Mouse (Mus musculus): ENCODE data around the gene Jmjd4. TPM values are rescaled to one million over a fixed set of nuclear protein-coding genes. Genes with fewer than 3 reads are reported as not detected.

Jmjd4 gene
- polyA plus RNA-seq, 1 experiment from 2014 or later: 17.9 TPM

- Histone ChIP-seq H3K9me3 (replicated peaks; ENCODE audit: control insufficient read depth, low read length, poor library complexity, severe bottlenecking) (no peaks in the 10 kb centered on the region), H3K9ac (ENCODE audit: low read depth, low read length) (no peak overlapping the region), H3K4me2 (ENCODE audit: low read length) (no peak overlapping the region), H3K4me1 (ENCODE audit: control insufficient read depth, insufficient read depth, low read length) (peaks cover 2% of the 10 kb centered on the region), H3K27ac (ENCODE audit: low read length) (no peak overlapping the region), H3K36me3 (ENCODE audit: control insufficient read depth, insufficient read depth, low read length) (peaks cover 29% of the 10 kb centered on the region), H3K27me3 (ENCODE audit: control insufficient read depth, insufficient read depth, low read depth, low read length) (no peaks in the 10 kb centered on the region), H3K4me3 (ENCODE audit: low read depth, low read length) (no peak overlapping the region)
- 100% methylated on average over 2 of the region's 2 CpGs for WGBS
- no peak for ATAC-seq
Observed at GRCm38 (mm10) chr11:59456346-59456745, 6.5 kb downstream of the Jmjd4 start.

GRCm38 (mm10) chr11:59456891-59457290 lies 7.0 kb downstream of the Jmjd4 start:
- no peak overlapping the region for H3K9ac ChIP-seq (ENCODE audit: low read depth, low read length)
- H3K4me3 ChIP-seq (ENCODE audit: low read depth, low read length): no peak overlapping the region
- no peak for ATAC-seq
- WGBS: 92% methylated on average over 2 of the region's 2 CpGs
- no peaks in the 10 kb centered on the region for H3K27me3 ChIP-seq (ENCODE audit: control insufficient read depth, insufficient read depth, low read depth, low read length)
- H3K9me3 ChIP-seq (replicated peaks; ENCODE audit: control insufficient read depth, low read length, poor library complexity, severe bottlenecking): no peaks in the 10 kb centered on the region
- peaks cover 31% of the 10 kb centered on the region for H3K36me3 ChIP-seq (ENCODE audit: control insufficient read depth, insufficient read depth, low read length)
- H3K4me2 ChIP-seq (ENCODE audit: low read length): no peak overlapping the region
- H3K27ac ChIP-seq (ENCODE audit: low read length): no peak overlapping the region
- no peaks in the 10 kb centered on the region for H3K4me1 ChIP-seq (ENCODE audit: control insufficient read depth, insufficient read depth, low read length)

DNA sequence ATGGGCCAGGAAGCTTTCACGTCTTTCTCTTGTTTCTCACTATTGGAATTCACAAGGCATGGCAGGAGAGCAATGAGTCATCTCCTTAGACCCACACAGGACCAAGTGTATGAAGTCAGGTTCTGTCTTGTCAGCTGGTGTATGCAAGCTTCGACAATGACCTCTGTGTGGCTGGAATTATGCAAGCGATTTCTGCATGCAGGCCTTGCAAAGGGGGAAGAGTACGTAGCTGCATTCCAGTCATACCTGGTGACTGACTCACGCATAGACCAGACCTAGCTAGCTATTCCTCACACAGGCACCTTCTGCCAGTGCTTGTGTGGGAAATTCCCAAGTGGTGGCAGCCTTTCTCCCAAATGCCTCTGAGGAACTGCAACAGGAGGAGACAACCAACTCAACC lies 9.1 kb downstream of the Jmjd4 start:
- 77% methylated on average over 5 of the region's 5 CpGs for WGBS
- Histone ChIP-seq H3K4me3 (ENCODE audit: low read depth, low read length) (no peak overlapping the region), H3K9me3 (replicated peaks; ENCODE audit: control insufficient read depth, low read length, poor library complexity, severe bottlenecking) (peaks cover 11% of the 10 kb centered on the region; the same call in 1 of the 2 replicates), H3K4me1 (ENCODE audit: control insufficient read depth, insufficient read depth, low read length) (no peaks in the 10 kb centered on the region), H3K36me3 (ENCODE audit: control insufficient read depth, insufficient read depth, low read length) (peaks cover 46% of the 10 kb centered on the region), H3K9ac (ENCODE audit: low read depth, low read length) (no peak overlapping the region), H3K27ac (ENCODE audit: low read length) (no peak overlapping the region), H3K27me3 (ENCODE audit: control insufficient read depth, insufficient read depth, low read depth, low read length) (no peaks in the 10 kb centered on the region), H3K4me2 (ENCODE audit: low read length) (no peak overlapping the region)
- no peak for ATAC-seq

GRCm38 (mm10) chr11:59460459-59460858 lies 10.6 kb downstream of the Jmjd4 start:
- no peak for ATAC-seq
- H3K36me3 ChIP-seq (ENCODE audit: control insufficient read depth, insufficient read depth, low read length): peaks cover 46% of the 10 kb centered on the region
- no peaks in the 10 kb centered on the region for H3K4me1 ChIP-seq (ENCODE audit: control insufficient read depth, insufficient read depth, low read length)
- peaks cover 13% of the 10 kb centered on the region for H3K9me3 ChIP-seq (replicated peaks; ENCODE audit: control insufficient read depth, low read length, poor library complexity, severe bottlenecking)
- H3K27me3 ChIP-seq (ENCODE audit: control insufficient read depth, insufficient read depth, low read depth, low read length): no peaks in the 10 kb centered on the region
- no peak overlapping the region for H3K4me3 ChIP-seq (ENCODE audit: low read depth, low read length)
- no peak overlapping the region for H3K9ac ChIP-seq (ENCODE audit: low read depth, low read length)
- no peak overlapping the region for H3K27ac ChIP-seq (ENCODE audit: low read length)
- 93% methylated on average over 2 of the region's 2 CpGs for WGBS
- H3K4me2 ChIP-seq (ENCODE audit: low read length): no peak overlapping the region

- peak; percentile 88 for ATAC-seq
- H3K9me3 ChIP-seq (replicated peaks; ENCODE audit: control insufficient read depth, low read length, poor library complexity, severe bottlenecking): no peaks in the 10 kb centered on the region
Observed at GRCm38 (mm10) chr11:59471413-59472325, 21.8 kb downstream of the Jmjd4 start.

GRCm38 (mm10) chr11:59472326-59472677 lies 22.5 kb downstream of the Jmjd4 start, which contains the start of gene Zfp867:
Gene Zfp867 (minus strand): TSS chr11:59472474.
- Histone ChIP-seq H3K9ac (ENCODE audit: low read depth, low read length) (peak within 1 kb of the TSS; percentile 97), H3K4me2 (ENCODE audit: low read length) (peak within 1 kb of the TSS; percentile 72), H3K36me3 (ENCODE audit: control insufficient read depth, insufficient read depth, low read length) (no peaks in the 10 kb centered on the region), H3K9me3 (replicated peaks; ENCODE audit: control insufficient read depth, low read length, poor library complexity, severe bottlenecking) (no peaks in the 10 kb centered on the region), H3K4me3 (ENCODE audit: low read depth, low read length) (peak within 1 kb of the TSS; percentile 91), H3K27ac (ENCODE audit: low read length) (peak within 1 kb of the TSS; percentile 87), H3K4me1 (ENCODE audit: control insufficient read depth, insufficient read depth, low read length) (peaks cover 7% of the 10 kb centered on the region; the same call in 1 of the 2 replicates), H3K27me3 (ENCODE audit: control insufficient read depth, insufficient read depth, low read depth, low read length) (no peaks in the 10 kb centered on the region)
- ATAC-seq: peak; percentile 95
- under 1% methylated on average over 19 of the region's 19 CpGs for WGBS

More at GRCm38 (mm10) chr11:59471413-59472325, 21.8 kb downstream of the Jmjd4 start:
- peak overlapping the region; percentile 72 for H3K4me2 ChIP-seq (ENCODE audit: low read length)
- H3K4me1 ChIP-seq (ENCODE audit: control insufficient read depth, insufficient read depth, low read length): peaks cover 7% of the 10 kb centered on the region; the same call in 1 of the 2 replicates
- no peaks in the 10 kb centered on the region for H3K36me3 ChIP-seq (ENCODE audit: control insufficient read depth, insufficient read depth, low read length)
- H3K4me3 ChIP-seq (ENCODE audit: low read depth, low read length): peak overlapping the region; percentile 91
- 8% methylated on average over 37 of the region's 37 CpGs for WGBS
- H3K9ac ChIP-seq (ENCODE audit: low read depth, low read length): peak overlapping the region; percentile 97
- H3K27ac ChIP-seq (ENCODE audit: low read length): peak overlapping the region; percentile 87
- H3K27me3 ChIP-seq (ENCODE audit: control insufficient read depth, insufficient read depth, low read depth, low read length): no peaks in the 10 kb centered on the region

GRCm38 (mm10) chr11:59477240-59477639 lies 27.4 kb downstream of the Jmjd4 start:
- WGBS: 74% methylated on average over 6 of the region's 6 CpGs
- Histone ChIP-seq H3K36me3 (ENCODE audit: control insufficient read depth, insufficient read depth, low read length) (no peaks in the 10 kb centered on the region), H3K27me3 (ENCODE audit: control insufficient read depth, insufficient read depth, low read depth, low read length) (no peaks in the 10 kb centered on the region), H3K27ac (ENCODE audit: low read length) (no peak overlapping the region), H3K9me3 (replicated peaks; ENCODE audit: control insufficient read depth, low read length, poor library complexity, severe bottlenecking) (no peaks in the 10 kb centered on the region), H3K4me3 (ENCODE audit: low read depth, low read length) (no peak overlapping the region), H3K9ac (ENCODE audit: low read depth, low read length) (no peak overlapping the region), H3K4me2 (ENCODE audit: low read length) (no peak overlapping the region), H3K4me1 (ENCODE audit: control insufficient read depth, insufficient read depth, low read length) (no peaks in the 10 kb centered on the region)
- no peak for ATAC-seq

- no peak for ATAC-seq
- no peak overlapping the region for H3K9ac ChIP-seq (ENCODE audit: low read depth, low read length)
- 7% methylated on average over 2 of the region's 2 CpGs for WGBS
Observed at GRCm38 (mm10) chr11:59483212-59483611, 33.4 kb downstream of the Jmjd4 start.

DNA sequence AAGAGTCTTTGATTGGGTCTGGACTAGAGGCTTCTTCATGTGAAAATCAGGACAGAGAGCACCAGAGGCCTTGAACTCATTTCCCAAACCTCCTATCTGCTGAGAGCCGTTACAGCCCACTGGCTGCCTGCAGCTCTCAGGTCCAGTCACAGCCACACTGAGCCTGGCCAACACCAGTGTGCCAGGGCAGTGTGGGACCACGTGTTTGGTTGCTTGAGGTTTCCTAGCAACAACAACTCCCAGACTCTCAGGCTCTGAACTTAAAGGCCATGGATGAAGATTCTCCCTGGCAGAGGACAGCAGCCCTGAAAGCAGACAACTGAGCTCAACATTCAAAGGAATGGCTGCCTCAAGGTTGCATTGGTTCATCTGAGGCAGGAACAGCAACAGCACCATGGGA lies 35.8 kb downstream of the Jmjd4 start:
- no peak overlapping the region for H3K4me3 ChIP-seq (ENCODE audit: low read depth, low read length)
- no peak overlapping the region for H3K4me2 ChIP-seq (ENCODE audit: low read length)
- 64% methylated on average over 2 of the region's 2 CpGs for WGBS
- no peak for ATAC-seq
- no peak overlapping the region for H3K9ac ChIP-seq (ENCODE audit: low read depth, low read length)
- no peak overlapping the region for H3K27ac ChIP-seq (ENCODE audit: low read length)
- H3K27me3 ChIP-seq (ENCODE audit: control insufficient read depth, insufficient read depth, low read depth, low read length): no peaks in the 10 kb centered on the region
- H3K4me1 ChIP-seq (ENCODE audit: control insufficient read depth, insufficient read depth, low read length): no peaks in the 10 kb centered on the region
- peaks cover 11% of the 10 kb centered on the region for H3K36me3 ChIP-seq (ENCODE audit: control insufficient read depth, insufficient read depth, low read length)
- no peaks in the 10 kb centered on the region for H3K9me3 ChIP-seq (replicated peaks; ENCODE audit: control insufficient read depth, low read length, poor library complexity, severe bottlenecking)

More at GRCm38 (mm10) chr11:59483212-59483611, 33.4 kb downstream of the Jmjd4 start:
- Histone ChIP-seq H3K9me3 (replicated peaks; ENCODE audit: control insufficient read depth, low read length, poor library complexity, severe bottlenecking) (no peaks in the 10 kb centered on the region), H3K4me2 (ENCODE audit: low read length) (no peak overlapping the region), H3K27me3 (ENCODE audit: control insufficient read depth, insufficient read depth, low read depth, low read length) (no peaks in the 10 kb centered on the region), H3K4me1 (ENCODE audit: control insufficient read depth, insufficient read depth, low read length) (no peaks in the 10 kb centered on the region), H3K36me3 (ENCODE audit: control insufficient read depth, insufficient read depth, low read length) (peaks cover 7% of the 10 kb centered on the region; the same call in 1 of the 2 replicates), H3K27ac (ENCODE audit: low read length) (no peak overlapping the region), H3K4me3 (ENCODE audit: low read depth, low read length) (no peak overlapping the region)
